Mouse (Mus musculus) embryo, embryonic 11.5 days (tissue): ENCODE measurements at regions not wholly inside any gene's neighbourhood (a gene's known extent, or its start where the extent isn't known, plus 50 kb on each side); places are given as distances from the start of the nearest gene placed in this dataset.
"Not testable (repeated sequence)": the region's sequence is repeated elsewhere in the genome, so short reads cannot be mapped to it uniquely, and the experiment has no call there.

Experiments used
- DNase-seq: peaks from one replicate; pipeline ENCODE4 v3.0.0-alpha.2; 2012; ENCODE audit warnings: low read depth, low spot score

- no peak for DNase-seq
These were observed 197.4 kb downstream of the Prex1 start for GRCm38 (mm10) chr2:166516261-166516660.

GRCm38 (mm10) chr2:166514664-166515063, 199.0 kb downstream of the Prex1 start:
- DNase-seq = no peak

GRCm38 (mm10) chr2:166512488-166512887, 201.1 kb downstream of the Prex1 start:
- DNase-seq = no peak

- not testable (repeated sequence) for DNase-seq
These were observed 202.2 kb downstream of the Prex1 start for GRCm38 (mm10) chr2:166511477-166511876.

- no peak for DNase-seq
These were observed 202.9 kb downstream of the Prex1 start for GRCm38 (mm10) chr2:166510776-166511175.

- no peak for DNase-seq
These were observed 204.0 kb downstream of the Prex1 start for GRCm38 (mm10) chr2:166509591-166509990.

- no peak for DNase-seq
These were observed 204.8 kb downstream of the Prex1 start for GRCm38 (mm10) chr2:166508656-166509420.

- no peak for DNase-seq
These were observed 208.3 kb downstream of the Prex1 start for GRCm38 (mm10) chr2:166505309-166505708.

- DNase-seq = no peak
These were observed 210.0 kb downstream of the Prex1 start for GRCm38 (mm10) chr2:166503666-166504065.

- no peak for DNase-seq
These were observed 220.7 kb downstream of the Prex1 start for GRCm38 (mm10) chr2:166492895-166493294.

GRCm38 (mm10) chr2:166492421-166492820, 221.2 kb downstream of the Prex1 start:
- DNase-seq = no peak

- no peak for DNase-seq
These were observed 221.8 kb downstream of the Prex1 start for GRCm38 (mm10) chr2:166491861-166492260.

- no peak for DNase-seq
These were observed 224.4 kb downstream of the Prex1 start for GRCm38 (mm10) chr2:166489041-166489872.

GRCm38 (mm10) chr2:166487688-166488087, 225.9 kb downstream of the Prex1 start:
- no peak for DNase-seq

- no peak for DNase-seq
These were observed 227.8 kb downstream of the Prex1 start for GRCm38 (mm10) chr2:166485788-166486187.

- DNase-seq = no peak
These were observed 228.3 kb downstream of the Prex1 start for GRCm38 (mm10) chr2:166485361-166485760.

- no peak for DNase-seq
These were observed 229.9 kb downstream of the Prex1 start for GRCm38 (mm10) chr2:166483617-166484319.

- DNase-seq = no peak
These were observed 230.7 kb downstream of the Prex1 start for GRCm38 (mm10) chr2:166482720-166483616.

GRCm38 (mm10) chr2:166481774-166482173, 231.9 kb downstream of the Prex1 start:
- no peak for DNase-seq

GRCm38 (mm10) chr2:166481362-166481761, 232.3 kb downstream of the Prex1 start:
- DNase-seq = no peak

GRCm38 (mm10) chr2:166480883-166481282, 232.7 kb downstream of the Prex1 start:
- no peak for DNase-seq
